Mouse (Mus musculus): Measurements from ENCODE around the gene Pou2af1.

Pou2af1 gene

DNA sequence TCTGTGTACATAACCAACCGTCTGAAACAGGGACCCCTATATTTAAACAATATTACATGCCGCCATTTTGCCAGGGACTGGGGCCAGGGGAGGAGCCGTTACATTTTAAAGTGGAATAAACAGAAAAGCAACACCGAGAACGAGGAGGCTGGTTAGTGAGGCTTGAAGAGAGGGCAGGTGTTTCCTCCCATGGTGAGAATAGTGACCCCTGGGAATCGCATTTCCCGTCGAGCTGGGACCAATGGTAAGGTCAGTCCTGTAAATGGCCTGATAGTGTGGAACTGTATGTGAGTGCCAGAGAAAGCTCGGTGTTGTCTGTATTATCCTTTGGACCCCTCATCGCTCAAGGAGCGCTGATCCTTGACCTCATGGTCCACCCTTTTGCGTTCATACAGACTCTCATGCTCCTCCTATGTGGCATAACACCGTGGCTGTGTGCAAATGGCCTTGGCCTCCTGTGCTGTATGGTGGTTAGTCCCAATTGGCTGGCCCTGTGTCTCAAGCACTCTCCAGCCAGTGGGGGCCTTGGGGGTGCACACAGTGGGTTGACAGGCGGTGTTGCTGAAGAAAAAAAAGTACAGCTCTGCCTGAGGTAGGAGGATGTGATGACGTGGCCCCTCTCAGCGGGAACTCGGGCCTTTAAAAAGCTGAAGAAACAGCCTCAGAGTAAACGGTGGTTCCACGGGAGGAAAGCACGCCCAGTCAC lies at the start of gene Pou2af1:
Pou2af1 (plus strand) TSS at position 686 of the 706 bp plus-strand sequence.
- DNase-seq (ENCODE audit: low spot score in 2 of 2) = no peak

DNA sequence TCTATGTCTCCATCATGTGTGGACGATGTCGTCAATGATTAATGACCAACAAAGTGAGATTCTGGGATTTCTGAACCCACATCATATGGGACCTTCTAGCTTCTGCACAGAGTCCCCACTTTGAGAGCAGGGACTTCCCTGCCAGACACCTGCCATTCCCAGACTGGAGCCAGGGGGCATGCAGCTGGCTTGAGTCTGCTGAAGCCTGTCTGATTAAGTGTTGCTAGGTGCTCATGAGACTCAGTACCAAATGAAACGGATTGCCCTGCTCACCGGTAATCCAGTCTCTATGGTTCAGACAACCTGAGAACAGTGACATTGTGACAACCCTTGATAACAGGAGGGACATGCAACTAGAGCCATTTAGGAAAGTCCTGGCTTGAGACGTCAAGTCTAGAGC lies 49.5 kb upstream of the Pou2af1 start:
- DNase-seq (ENCODE audit: low spot score in 2 of 2) = no peak

DNA sequence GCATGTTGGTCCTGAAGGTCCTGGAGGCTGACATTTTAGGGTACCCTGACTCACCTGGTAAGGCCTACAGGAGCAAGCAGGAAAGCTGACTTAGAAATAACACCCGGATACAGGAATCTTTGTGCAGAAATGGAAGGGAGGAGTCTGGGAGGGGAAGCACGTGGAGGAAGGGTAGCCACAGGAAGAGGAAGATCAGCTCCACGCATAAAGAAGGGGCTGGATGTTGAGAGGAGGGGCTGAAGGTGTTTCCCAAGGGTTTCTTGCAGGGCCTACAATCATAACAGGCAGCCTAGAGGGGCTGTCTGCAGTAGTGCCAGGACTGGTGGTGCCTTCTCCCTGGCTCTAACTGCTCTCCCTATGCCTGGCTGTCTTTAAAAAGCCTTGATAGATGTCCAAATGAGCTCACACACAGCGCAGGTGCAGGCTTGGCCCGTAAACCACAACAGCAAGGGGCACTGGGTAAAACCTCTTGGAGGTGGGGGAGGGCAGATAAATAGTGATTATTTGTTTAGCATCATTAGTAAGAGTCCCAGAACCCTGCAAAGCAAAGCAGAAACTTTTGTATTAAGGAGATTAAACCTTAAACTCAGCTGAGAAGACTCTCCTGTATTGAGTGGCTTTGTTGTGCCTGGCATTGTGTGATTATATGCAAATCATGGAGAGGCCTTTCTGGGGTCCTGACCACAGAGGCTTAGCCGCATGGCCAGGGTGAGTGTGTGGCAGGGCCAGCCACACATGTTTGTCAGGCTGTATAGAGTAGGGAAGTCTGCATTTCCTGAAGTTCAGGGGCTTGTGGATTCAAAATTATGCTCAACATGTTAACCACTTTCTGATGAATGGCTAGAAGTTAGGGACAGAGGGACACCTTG lies 48.0 kb upstream of the Pou2af1 start, which contains the start of gene Gm32742:
Gm32742 (minus strand) TSS at position 206 of the 869 bp plus-strand sequence.
- DNase-seq (ENCODE audit: low spot score in 2 of 2) = no peak

DNA sequence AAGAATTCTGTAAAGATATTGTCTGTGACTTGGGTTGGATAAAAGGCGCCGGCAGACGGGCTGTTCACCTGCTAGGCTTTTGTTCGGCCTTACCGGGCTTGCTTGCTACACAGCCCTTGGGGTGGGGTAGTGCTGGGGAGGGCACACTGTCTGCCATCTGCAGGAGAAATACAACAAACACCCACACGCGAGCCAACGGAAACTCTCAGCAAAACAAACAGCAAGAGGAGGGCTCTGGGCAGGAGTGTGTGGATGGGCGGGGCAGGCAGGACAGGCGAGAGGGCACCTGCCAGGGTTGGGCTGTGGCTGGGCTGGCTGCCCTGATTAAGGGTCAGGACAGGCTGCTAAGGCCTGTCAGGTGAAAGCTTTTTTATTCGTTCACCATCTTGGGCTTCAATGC lies 45.6 kb upstream of the Pou2af1 start:
- DNase-seq (ENCODE audit: low spot score in 2 of 2) = no peak

DNA sequence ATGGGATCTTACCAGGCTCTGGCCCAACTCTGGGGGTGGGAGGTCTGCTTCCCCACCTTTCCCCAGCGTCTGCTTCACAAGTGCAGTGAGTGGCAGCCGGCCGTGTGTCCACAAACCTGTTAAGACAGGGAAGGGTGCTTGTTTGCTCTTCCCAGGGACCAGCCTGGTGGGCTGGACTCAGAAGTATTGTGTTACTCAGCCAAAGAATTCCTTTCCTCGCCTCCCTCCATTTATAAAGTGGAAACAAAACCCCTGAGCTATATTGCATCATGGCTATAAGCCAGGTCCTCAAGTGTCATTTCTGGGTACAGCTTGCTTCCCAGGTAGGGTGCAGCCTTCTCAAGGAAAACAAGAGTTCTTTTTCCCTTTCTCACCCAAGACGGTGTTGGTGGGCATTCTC lies 44.8 kb upstream of the Pou2af1 start:
- no peak for DNase-seq (ENCODE audit: low spot score in 2 of 2)

DNA sequence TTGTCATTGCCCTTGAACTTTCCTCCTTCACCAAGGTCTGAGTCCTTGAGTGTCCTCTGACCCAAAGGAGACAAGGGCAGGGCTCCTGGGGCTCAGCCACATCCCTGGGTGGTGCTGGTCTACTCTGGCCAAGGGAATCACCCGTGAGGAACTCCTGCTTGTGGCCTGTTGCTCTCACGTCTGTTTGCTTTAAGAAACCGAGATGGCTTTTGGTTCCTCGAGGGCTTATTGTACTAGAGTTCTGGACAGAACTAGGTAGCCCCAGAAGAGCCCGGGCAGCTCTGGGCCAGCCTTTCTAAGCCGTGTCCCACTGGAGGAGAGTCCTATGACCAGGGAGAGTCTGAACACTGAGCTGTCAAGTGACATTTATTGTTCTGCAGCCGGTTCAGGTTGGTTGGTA lies 44.4 kb upstream of the Pou2af1 start:
- DNase-seq (ENCODE audit: low spot score in 2 of 2) = no peak

DNA sequence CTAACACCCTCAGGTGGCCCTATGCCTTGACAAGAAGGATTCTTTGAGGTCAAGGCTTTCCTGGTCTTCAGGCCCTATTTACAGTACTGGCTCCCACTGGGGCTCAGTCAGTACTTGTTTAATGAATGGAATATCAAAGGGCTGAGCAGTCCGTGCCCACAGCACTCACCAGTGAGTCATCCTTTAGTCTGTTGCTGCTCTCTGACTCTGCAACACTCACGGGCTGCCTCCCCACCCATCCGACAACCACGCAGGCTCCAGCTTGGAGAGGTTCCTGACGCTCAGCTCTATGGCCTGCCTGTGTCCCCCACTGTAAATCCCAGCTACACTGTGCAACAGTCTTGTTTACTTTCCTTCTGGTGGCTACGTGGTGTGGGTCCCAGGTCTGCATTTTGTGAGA lies 43.2 kb upstream of the Pou2af1 start:
- no peak for DNase-seq (ENCODE audit: low spot score in 2 of 2)

DNA sequence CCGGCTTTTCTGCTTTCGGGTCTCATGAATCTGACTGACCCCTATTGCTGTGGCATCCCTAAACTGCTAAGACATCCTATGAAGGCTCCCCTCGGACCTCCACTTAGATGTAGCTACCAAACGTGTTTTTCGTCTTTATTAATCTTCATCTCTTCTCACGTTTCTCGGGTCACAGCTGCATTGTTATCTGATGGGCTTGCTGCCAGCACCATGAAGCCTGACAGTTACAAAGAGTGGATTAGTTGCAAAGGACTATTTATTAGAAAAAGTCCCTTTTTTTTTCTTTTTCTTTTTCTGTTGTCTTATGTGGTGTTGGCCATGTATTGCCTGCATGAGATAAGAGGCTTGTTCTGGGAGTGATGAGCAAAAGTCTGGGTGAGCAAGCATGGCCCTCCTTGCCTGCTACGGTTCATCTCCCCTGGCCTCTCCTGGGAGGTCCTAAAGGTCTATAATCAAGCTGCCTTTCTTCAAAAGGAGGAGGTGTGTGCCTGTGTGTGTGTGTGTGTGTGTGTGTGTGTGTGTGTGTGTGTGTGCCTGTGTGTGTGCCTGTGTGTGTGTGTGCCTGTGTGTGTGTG lies 38.5 kb upstream of the Pou2af1 start:
- no peak for DNase-seq (ENCODE audit: low spot score in 2 of 2)

DNA sequence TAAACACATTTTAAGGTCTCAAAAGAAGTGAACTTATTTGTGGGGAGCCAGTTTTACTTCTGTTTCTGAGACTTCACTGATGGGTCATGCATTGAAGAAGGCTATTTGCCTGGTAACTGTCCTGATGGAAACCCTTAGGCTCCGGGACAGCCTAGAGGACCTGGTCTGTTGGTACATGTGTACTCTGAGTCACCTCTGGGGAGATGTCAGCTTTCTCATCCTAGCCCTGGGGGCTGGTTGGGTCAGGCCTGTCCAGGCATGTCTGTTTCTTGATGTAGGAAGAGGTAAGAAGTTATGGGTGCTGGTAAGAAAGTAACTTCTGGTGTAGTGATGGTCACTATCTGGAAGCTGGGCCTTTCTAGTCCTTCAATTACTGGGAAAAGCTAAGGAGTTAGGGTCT lies 37.8 kb upstream of the Pou2af1 start:
- no peak for DNase-seq (ENCODE audit: low spot score in 2 of 2)

DNA sequence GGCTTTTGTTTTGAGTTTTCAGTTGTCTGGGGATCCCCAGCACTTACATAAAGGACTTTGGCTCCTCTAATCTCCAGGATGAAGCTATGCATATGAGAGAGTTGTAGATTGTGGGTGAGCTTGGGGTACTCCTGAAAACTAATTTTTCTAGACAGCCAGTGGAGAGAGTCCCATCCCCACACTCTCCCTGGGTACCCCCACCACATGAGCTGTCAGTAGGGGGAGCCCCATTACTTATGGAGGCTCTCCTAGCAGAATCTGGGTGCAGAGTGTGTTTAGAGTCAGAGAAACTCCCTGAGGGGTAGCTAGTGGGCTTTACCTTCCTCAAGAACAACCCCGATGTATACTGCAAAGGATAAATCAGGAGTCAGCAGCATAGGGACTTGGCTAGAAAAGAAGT lies 35.2 kb upstream of the Pou2af1 start:
- DNase-seq (ENCODE audit: low spot score in 2 of 2) = no peak

DNA sequence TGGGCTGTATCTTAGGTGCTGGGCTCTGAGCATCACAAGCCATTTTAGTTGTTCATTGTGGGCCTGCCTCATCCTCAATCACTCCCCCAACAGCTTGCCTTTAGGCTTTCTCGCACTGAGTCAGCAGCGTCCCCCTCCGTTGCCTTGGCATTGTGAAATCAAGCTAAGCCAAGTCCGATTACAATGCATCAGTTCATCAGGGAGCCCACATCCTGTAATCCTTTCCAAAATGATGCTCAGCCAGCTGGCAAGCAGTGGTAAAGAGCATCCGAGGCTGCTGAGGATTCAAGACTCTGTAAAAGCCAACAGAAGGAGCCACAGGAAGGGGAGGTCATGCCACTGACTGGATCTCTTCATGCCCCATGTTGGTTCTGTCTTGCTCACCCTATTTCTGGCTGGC lies 32.9 kb upstream of the Pou2af1 start:
- DNase-seq (ENCODE audit: low spot score in 2 of 2) = peak in 1 of 2 experiments; percentile 37

DNA sequence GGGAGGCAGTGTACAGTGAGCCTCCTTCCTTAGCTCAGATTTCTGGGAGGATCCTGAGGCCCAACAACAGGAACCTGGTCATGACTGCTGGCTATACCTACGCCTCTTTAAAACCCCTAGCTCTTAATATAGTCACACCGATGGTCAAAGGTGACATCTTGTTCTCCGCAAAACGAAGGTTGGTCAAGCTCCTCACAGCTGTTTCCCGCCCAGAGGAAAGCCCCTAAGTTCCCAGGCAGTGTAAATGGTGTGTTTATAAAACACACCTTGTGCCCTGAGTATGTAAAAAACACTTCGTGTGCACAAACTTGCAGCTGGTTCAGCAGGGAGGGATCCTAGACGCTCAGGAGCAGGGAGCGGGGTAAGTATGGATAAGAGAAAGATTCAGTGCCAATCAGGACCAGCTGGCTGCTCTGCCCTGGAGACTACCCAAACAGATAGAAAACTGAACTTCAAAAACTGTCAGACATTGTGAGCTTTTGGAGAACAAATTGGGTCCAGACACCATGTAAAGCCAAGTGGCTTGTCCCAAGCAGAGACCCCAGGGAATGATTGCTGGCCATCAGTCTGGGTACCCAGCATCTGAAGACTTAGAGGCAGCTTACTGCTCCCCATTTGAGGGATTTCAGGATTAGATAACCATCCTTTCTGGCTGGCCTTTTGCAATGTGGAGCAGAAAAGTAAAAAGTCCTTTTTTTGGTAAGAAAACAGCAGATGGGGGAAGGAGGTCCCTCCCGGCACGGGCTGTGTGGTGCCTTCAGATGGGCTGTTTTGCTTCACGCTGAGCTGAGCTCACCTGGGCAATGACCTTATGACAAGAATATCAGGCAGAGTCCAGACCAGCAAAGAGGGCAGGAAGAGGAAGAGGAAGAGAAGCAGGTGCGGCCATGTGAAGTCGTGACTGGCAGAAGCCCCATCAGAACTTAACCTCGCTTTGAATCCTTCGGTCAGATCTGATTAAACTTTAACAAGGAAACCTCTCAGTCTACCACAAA lies 30.5 kb upstream of the Pou2af1 start:
- no peak for DNase-seq (ENCODE audit: low spot score in 2 of 2)

DNA sequence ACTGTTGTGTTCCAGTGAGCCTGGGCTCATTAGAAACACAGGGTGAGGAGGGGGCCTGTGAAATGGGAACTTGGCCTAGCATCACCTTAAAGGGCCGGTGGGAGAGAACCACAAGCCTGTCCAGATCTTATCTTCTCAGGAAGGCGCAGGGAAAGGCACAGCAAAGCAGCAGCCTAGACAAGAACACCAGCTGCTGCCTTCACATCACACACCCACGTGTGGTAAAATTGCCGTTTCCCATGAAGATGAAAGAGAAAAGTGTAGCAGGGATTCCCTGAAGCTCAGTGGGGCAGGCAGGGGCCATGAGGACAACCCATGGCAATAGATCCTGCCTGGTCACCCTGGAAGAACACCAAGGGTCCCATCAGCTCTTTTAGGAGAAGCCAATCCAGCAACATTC lies 28.1 kb upstream of the Pou2af1 start:
- DNase-seq (ENCODE audit: low spot score in 2 of 2) = peak in 1 of 2 experiments; percentile 16

DNA sequence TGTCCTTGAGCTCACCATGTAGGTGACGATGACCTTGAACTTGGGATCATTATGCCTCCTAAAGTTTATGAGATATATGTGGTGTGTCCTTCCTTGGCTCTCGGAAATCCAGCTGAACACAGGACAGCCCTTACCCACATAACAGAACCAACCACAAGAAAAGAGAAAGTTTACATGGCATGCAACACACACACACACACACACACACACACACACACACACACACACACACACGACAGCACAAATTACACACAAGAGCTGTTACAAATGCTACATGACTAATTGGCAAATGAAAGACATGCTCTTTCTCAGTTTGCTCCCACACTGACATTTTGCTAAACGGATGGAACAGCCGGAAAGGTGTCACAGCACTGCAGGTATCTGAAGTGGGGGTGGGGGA lies 27.6 kb upstream of the Pou2af1 start:
- no peak for DNase-seq (ENCODE audit: low spot score in 2 of 2)

DNA sequence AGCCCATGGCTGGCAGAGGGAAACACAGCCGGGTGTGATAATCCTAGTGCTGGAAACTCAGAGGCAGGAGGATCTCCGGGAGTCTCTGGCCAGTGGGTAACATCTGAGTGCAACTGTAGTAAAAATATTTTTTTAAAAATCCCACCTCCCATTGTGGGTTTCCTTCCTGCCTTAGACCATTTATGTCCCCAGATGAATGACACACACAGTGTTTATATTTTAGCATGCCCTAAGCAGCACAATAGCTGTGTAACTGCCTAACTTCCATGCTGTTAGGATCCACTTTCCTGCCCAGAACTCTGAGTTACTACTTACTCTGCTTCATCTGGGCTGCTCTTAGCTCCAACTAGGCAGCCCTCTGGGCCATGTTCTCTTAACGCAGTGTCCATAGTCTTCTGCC lies 22.9 kb upstream of the Pou2af1 start:
- no peak for DNase-seq (ENCODE audit: low spot score in 2 of 2)

DNA sequence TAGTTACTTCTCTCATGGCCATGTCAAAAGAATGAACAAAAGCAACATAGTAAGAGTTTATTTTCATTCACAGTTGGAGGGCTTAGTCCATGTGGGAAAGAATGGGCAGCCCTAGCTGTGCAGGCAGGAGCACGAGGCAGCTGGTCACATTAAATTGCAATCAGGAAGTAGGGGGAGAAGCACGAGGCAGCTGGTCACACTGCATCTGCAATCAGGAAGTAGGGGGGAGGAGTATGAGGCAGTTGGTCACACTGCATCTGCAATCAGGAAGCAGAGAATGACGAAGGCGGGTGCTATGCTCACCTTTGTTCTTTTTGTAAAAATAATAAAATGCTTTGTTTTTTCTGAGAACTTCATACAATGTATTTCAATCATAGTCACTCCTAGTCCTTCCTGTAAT lies 18.7 kb upstream of the Pou2af1 start:
- DNase-seq (ENCODE audit: low spot score in 2 of 2) = no peak

DNA sequence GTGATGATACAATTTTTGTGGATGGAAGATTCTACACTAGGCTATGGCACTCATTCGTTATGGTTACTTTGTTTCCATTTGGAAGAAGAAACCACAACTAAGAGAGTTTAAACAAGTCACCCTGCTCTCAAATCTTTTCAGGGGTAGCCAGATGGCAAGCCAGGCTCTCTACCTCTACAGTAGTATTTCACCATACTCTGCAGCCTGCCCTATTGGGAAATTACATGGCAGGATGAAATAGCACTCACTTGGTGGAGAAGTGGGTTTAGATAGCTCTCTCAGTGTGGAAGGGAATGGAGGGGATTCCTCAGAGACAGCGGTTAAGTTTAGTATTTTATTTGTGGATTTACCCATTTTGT lies 4.6 kb upstream of the Pou2af1 start:
- DNase-seq (ENCODE audit: low spot score in 2 of 2) = no peak

DNA sequence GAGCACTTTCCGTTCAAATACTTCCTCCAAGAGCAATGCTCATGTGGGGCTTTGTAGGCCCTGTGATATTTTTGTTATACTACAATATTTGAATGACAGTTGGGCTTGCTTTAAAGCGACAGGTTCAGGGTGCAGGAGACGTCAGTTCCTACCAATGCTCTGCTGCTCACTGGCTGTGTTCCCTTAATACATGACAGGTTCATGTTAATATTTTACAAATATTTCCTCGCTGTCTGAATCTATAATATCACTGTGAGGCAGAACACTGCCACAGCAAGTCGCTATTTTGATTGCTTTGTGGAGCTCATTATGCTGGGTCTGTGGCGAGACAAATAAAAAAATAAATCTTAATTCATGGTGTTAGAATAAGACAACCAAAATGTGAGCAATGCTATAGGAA lies 2.3 kb upstream of the Pou2af1 start:
- no peak for DNase-seq (ENCODE audit: low spot score in 2 of 2)

DNA sequence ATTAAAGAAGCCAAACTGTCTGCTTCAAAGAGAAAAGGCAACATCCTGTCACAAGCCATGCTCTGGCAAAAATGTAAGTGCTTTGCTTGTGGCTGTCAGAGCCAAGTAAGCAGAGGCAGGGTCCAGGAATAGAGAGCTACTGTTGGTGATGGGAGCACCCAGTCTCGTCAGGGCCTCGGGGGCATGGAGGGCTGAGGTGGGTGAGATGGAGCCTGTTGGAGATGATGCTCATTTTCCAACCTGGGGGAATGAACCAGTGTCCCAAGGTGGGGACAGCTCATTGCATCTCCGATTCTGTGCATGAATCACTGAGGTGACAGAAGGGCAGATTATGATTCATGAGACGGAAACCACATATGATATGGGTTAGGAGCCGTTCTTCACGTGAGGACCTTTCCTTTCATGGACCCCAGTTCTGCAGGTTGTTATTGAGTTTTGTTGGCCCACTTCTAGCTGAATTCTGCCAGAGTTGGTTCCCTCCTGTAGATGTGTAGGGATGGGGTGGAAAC lies 275 bp downstream of the Pou2af1 start:
- DNase-seq (ENCODE audit: low spot score in 2 of 2) = no peak

DNA sequence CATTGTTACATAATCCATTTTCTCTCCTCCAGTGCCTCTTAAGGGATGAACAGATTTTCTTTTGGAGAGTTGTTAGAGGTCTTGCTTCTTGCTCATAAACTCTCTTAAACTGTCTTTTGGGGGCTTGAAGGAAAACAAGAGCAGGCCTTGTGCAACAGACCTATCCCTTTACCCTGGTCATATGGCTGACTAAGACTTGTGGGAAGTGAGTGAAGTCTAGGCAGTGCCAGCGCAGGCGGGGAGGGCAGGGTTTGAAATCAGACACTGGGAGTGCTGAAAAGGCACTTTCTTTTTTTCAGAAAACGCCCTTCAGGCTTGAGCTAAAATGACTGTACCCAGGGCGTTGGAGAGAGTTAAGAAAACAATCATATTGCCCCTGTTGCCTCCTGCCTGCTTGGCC lies 1.8 kb downstream of the Pou2af1 start:
- DNase-seq (ENCODE audit: low spot score in 2 of 2) = no peak

DNA sequence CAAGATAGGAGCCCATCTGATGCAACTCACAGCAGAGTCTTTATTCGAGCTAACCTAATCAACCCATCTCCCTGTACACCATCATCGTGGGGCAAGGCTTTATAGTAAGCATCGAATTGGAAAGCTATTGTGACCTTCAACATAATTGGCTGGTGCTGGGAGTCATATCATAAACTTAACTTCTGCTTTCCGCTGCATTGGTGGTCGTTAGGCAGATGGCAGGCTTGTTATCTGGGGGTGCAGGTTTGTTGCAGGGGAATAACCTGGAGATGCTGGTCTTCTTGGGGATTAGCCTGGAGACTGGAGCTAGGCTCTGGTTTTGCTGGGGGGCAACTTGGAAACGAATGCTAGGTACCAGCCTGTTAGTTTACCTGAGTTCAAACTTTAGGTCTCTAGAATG lies 2.4 kb downstream of the Pou2af1 start:
- DNase-seq (ENCODE audit: low spot score in 2 of 2) = no peak

Data from frontal cortex, postnatal 25 days (tissue).